Mouse (Mus musculus): ENCODE measurements around the gene Ostn.

- TF ChIP-seq CTCF (conservative IDR thresholded peaks at IDR 0.05; ENCODE audit: low read length) (no peak), NANOG (IDR thresholded peaks at IDR 0.05; ENCODE audit: borderline replicate concordance, low read length) (no peak)
Observed at GRCm38 (mm10) chr16:27349878-27350532, 42.7 kb downstream of the Ostn start.

All from E14TG2a.4 (cell line).